Mouse (Mus musculus): ENCODE results near the gene Efna3.

DNA sequence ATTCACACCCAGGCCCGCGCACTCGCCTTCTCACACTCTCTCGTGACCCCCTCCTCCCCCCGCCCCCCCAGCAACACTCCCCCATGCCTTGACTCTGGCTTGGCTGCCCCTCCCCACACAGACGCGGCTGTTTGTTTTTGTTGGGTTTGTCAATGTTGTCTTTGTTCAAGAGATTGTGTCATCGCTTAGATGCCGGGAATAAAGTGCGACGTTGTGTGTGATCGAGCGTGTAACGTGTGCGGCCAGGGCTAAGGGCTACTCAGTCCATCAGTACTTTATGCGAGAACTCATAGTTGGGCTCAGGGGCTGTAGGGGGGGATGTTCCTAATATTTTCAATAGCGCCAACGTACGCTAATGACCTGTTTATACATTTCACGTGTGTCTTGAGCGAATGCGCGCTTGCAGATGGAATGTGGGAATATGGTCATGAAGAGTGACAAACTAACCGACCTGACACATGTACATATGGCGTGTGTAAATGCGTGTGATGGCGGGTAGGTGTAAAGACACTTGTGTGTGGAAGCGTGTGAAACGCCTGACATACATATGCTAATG is 42.6 kb downstream of the Efna3 start:
- no peak for TF ChIP-seq EP300 (optimal IDR thresholded peaks at IDR 0.05)
- 0 out of 2 replicates have a peak, but pooled peaks have one; percentile 5 for TF ChIP-seq CTCF (IDR thresholded peaks at IDR 0.05; ENCODE audit: low read depth)

All from stomach, postnatal 0 days (tissue).